8 mouse cellular contexts compared by ENCODE assay signal in the genomic region with DNA sequence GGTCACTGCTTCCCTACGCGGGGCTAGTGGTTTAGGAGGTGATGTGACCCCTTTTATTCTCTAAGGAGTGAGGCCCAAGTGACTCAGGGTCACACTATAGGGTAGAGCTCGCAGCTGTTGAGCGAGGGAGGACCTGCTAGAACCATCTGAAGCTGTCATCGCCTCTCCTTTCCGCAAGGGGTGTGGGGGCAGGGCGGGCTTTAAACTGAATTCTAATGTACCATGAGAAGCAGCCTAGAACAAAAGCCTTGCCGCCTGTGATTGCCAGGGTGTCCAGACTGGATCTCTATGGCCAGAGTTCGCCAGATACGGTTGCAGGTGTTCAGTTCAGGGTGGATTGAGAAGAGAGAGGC. TPM values are rescaled to one million over a fixed set of nuclear protein-coding genes. Genes with fewer than 3 reads are reported as not detected.
DNase-seq lines count a peak whose midpoint lies in the region; ATAC-seq lines count a peak whose summit lies in the region.

No protein-coding gene starts in this region.

- 1% methylated on average over 10 of the region's 10 CpGs for WGBS in hindbrain, embryonic 10.5 days
- 2% methylated on average over 10 of the region's 10 CpGs for WGBS in limb, embryonic 13.5 days

- H3K27me3 ChIP-seq in hindbrain, embryonic 10.5 days (ENCODE audit: insufficient read depth, poor library complexity, severe bottlenecking) = no peaks in the 10 kb centered on the region
- H3K27me3 ChIP-seq in limb, embryonic 13.5 days = peaks cover 12% of the 10 kb centered on the region; the same call in 1 of the 2 replicates

- H3K9me3 ChIP-seq in hindbrain, embryonic 10.5 days = no peaks in the 10 kb centered on the region
- H3K9me3 ChIP-seq in limb, embryonic 13.5 days = no peaks in the 10 kb centered on the region

- H3K9ac ChIP-seq in limb, embryonic 13.5 days = peak overlapping the region; percentile 71; the same call in 1 of the 2 replicates

- peak overlapping the region; percentile 98 for H3K27ac ChIP-seq in hindbrain, embryonic 10.5 days
- H3K27ac ChIP-seq in limb, embryonic 13.5 days = peak overlapping the region; percentile 81

- DNase-seq in adrenal gland, adult (ENCODE audit: inconsistent age in 2 of 2, low spot score in 1 of 2) = peak; percentile 10 to 48
- no peak for DNase-seq in adrenal gland, adult 8-10 months
- DNase-seq in urinary bladder, postnatal 14 days (ENCODE audit: low spot score) = peak; percentile 24
- DNase-seq in urinary bladder, postnatal 25 days (ENCODE audit: low spot score) = no peak
- DNase-seq in hindbrain, embryonic 10.5 days (ENCODE audit: low spot score) = peak; percentile 92
- peak; percentile 65 to 68 for DNase-seq in natural killer cell, adult 2 months (ENCODE audit: low spot score in 2 of 2)
- DNase-seq in thymus, postnatal 4 days = peak; percentile 88

- peaks cover 23% of the 10 kb centered on the region for H3K36me3 ChIP-seq in hindbrain, embryonic 10.5 days
- 0 out of 2 replicates have a peak, but pooled peaks cover 1% of the 10 kb centered on the region for H3K36me3 ChIP-seq in limb, embryonic 13.5 days

- H3K4me1 ChIP-seq in hindbrain, embryonic 10.5 days (replicated peaks) = peaks cover 64% of the 10 kb centered on the region
- H3K4me1 ChIP-seq in limb, embryonic 13.5 days = peaks cover 48% of the 10 kb centered on the region

- 0 out of 2 replicates have a peak, but pooled peaks have one; percentile 5 for ATAC-seq in limb, embryonic 13.5 days (ENCODE audit: low FRiP score, low read depth)

- peak overlapping the region; percentile 80 for H3K4me2 ChIP-seq in limb, embryonic 13.5 days (replicated peaks)

- H3K4me3 ChIP-seq in hindbrain, embryonic 10.5 days = peak overlapping the region; percentile 90
- peak overlapping the region; percentile 69 for H3K4me3 ChIP-seq in limb, embryonic 13.5 days

RNA-seq across cellular contexts. Expression of gene Tubb2b, which starts 1.4 kb away (rescaled TPM):
- total RNA-seq in adrenal gland, adult 8-10 months (2022) = 1 to 10 TPM in 3 of 4 experiments, under 1 TPM in 1; 0.81 to 3.5 (median 1.5) TPM
- 187 and 370 TPM in 2 replicates for polyA plus RNA-seq in hindbrain, embryonic 10.5 days (2016; fragmentation: Nextera tagmentation; extraction: Ambion mirVana)
- polyA plus RNA-seq in limb, embryonic 13.5 days (2015; fragmentation: Nextera tagmentation; extraction: Ambion mirVana) = 40.1 and 42.0 TPM in 2 replicates

RNA-seq across cellular contexts. Expression of gene Psmg4, which starts 31.1 kb away (rescaled TPM):
- total RNA-seq in adrenal gland, adult 8-10 months (2022) = 10 to 100 TPM; 28.6 to 39.3 (median 31.2) TPM
- 115 and 116 TPM in 2 replicates for polyA plus RNA-seq in hindbrain, embryonic 10.5 days (2016; fragmentation: Nextera tagmentation; extraction: Ambion mirVana)
- 95.7 and 97.2 TPM in 2 replicates for polyA plus RNA-seq in limb, embryonic 13.5 days (2015; fragmentation: Nextera tagmentation; extraction: Ambion mirVana)

RNA-seq across cellular contexts. Expression of gene Tubb2a, which starts 53.9 kb away (rescaled TPM):
- total RNA-seq in adrenal gland, adult 8-10 months (2022) = 10 to 100 TPM; 21.4 to 34.1 (median 28.2) TPM
- 202 and 435 TPM in 2 replicates for polyA plus RNA-seq in hindbrain, embryonic 10.5 days (2016; fragmentation: Nextera tagmentation; extraction: Ambion mirVana)
- 150 and 152 TPM in 2 replicates for polyA plus RNA-seq in limb, embryonic 13.5 days (2015; fragmentation: Nextera tagmentation; extraction: Ambion mirVana)

Comparison
In these comparisons a context has a peak if more than half of its experiments do, and no peak if none do; other contexts are left out.
1. DNase-seq: peak in adrenal gland, adult (2 of 2), urinary bladder, postnatal 14 days (single experiment), hindbrain, embryonic 10.5 days (single experiment), natural killer cell, adult 2 months (2 of 2) and thymus, postnatal 4 days (single experiment); none in adrenal gland, adult 8-10 months (single experiment) and urinary bladder, postnatal 25 days (single experiment).